Mouse (Mus musculus): ENCODE measurements at regions not wholly inside any gene's neighbourhood (a gene's known extent, or its start where the extent isn't known, plus 50 kb on each side); places are given as distances from the start of the nearest gene placed in this dataset.

DNA sequence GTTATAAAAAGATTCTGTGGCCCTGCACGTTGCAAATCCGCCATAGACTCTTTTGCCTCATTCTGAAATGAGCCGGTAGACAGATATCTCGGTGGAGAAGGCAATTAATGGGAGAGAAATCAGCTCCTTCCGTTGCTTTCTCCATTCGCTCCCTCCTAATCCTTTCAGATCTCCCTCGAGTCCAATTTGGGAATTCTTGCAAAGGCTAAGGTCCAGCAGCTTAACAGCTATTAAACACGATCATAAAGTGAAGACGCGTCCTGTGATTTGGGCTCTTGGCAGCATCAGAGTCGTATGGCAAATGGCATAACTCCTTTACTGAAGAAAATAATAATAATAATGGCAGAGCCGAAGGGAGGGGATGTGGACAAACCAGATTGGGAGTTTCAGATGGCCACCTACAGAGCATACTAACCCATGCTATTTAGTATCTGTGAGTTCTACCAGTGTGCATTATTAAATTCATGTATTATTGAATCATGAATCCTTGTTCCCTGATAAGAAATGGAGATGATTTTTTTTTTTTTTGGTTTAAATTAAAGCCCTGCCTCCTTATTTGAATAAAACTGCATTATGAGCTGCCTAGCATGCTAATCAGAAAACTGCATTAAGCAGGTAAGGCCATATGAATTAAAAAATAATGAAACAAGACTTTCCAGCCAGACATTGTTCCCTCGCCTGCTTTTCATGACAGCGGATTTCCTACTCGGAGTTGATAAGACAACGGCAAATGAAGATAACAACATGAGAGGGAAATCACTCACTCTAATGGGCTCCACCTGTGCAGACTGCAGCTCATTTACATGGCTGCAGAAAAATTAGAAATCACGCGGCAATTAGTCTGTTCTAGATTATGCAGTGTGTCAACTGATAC is 246.2 kb upstream of the Meis1 start:
- TF ChIP-seq CTCF (IDR thresholded peaks at IDR 0.05; ENCODE audit: low read depth) (no peak), EP300 (IDR thresholded peaks at IDR 0.05; ENCODE audit: low read depth) (no peak)
